Mouse (Mus musculus): ENCODE measurements at regions not wholly inside any gene's neighbourhood (a gene's known extent, or its start where the extent isn't known, plus 50 kb on each side); places are given as distances from the start of the nearest gene placed in this dataset.

- DNase-seq = peak; percentile 28
Observed at GRCm38 (mm10) chr4:125265575-125265974, 137.9 kb upstream of the Zc3h12a start.

DNA sequence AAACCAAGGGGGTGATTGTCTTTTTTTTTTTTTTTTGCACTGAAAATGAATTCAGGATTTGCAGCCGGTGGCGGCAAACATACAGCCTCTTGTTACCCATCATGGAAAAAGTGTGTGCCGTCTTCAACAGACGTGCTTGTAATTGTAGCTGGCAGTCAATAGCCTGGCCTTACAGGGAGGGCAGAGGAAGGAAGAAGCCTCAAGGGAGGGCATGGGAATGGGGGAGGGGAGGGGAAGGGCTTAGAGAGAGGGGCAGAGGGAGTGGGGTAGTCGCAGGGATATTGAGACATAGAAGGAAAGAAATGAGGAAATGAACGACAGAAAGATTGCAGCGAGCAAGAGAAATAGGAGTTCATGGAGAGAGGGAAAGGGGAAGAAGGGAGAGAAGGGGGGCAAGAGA lies 137.4 kb upstream of the Zc3h12a start:
- no peak for DNase-seq

- DNase-seq = no peak
Observed at GRCm38 (mm10) chr4:125261547-125261946, 133.9 kb upstream of the Zc3h12a start.

GRCm38 (mm10) chr4:125259306-125259705 lies 131.7 kb upstream of the Zc3h12a start:
- DNase-seq = no peak

DNA sequence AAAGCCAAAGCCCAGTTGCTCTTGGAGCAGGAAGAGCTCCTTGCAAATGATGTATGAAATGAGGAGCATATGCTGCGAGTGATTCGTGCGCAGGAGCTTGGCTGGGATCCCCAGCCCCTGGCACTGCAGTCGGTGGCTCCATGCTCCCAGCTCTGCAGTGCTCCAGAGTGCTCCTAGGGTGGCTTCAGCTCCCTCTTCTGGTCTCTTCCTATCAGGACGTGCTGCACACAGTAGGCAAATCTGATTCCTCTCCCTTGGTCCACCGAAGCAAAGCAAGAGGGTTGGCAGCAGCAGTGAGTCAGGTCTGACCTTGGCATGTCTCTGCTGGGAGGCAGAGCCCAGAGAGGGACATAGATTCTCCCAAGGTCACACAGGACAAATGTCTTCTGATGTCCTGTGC lies 130.3 kb upstream of the Zc3h12a start:
- DNase-seq = no peak

- DNase-seq = no peak
Observed at GRCm38 (mm10) chr4:125253161-125253560, 125.5 kb upstream of the Zc3h12a start.

GRCm38 (mm10) chr4:125252228-125252627 lies 124.6 kb upstream of the Zc3h12a start:
- DNase-seq = no peak

DNA sequence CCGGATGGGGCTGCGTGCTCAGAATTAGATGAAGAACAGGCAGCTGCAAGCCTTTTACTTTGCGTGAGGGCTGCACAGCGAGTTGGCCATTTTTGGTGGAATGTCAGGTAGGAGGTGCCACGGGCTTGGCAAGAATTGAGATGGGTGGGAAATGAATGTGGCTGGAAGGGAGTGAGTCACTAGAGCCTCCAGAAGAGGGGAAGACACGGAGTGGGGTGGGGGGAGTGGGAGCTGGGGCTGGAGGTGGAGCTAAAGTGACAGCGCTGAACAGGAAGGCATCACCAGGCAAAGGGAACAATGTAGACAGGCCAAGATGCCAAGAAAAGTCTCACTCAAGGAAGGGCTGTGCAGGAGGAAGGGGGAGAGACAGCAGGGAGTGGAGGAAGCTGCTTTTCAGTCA lies 121.4 kb upstream of the Zc3h12a start:
- no peak for DNase-seq

- DNase-seq = no peak
Observed at GRCm38 (mm10) chr4:125246171-125246570, 118.5 kb upstream of the Zc3h12a start.

DNA sequence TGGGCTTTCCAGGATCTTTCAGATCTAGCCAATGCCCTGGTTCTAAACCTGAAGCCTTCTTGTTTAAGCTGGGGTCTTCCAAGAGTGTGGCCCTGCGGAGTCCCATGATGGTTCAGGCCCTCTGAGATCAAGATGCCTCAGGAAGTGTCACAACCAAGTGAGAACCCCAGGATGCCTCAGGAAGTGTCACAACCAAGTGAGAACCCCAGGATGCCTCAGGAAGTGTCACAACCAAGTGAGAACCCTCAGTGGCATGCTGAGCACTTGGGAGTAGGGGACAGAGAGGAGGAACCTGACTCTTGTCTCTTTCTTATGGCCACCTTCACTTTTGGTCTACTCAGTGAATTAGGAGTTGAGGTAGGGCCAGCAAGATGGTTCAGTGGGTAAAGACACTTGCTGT lies 114.9 kb upstream of the Zc3h12a start:
- no peak for DNase-seq

GRCm38 (mm10) chr4:125241577-125242262 lies 114.1 kb upstream of the Zc3h12a start:
- DNase-seq = no peak

DNA sequence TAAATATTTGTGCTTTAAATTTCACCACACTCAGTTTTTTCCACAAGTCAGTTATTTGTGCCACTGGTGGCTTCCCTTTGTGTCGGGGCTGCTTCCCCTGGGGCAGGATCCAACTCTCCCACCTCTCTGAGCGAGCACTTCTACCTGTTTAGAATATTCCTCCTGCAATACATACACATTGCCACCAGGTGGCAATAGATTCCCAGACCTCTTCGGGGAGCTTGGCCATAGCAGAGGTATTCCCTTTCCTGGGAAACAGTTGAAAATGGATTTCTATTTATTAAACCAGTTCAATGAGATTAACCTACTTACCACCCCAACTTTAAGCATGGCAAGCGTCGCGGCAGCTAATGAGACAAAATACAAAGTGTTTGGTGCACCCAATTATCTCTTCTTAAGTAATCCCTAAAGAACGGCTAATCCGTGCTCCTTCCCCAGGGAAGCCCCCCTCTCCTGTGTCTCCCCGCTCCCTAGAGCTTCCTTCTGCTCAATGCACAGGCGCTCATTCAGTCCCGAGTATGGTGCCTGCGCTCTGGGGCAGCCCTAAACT lies 104.1 kb upstream of the Zc3h12a start:
- DNase-seq = peak; percentile 22

GRCm38 (mm10) chr4:125227194-125227593 lies 99.6 kb upstream of the Zc3h12a start:
- DNase-seq = no peak

- DNase-seq = no peak
Observed at GRCm38 (mm10) chr4:125222922-125223321, 95.3 kb upstream of the Zc3h12a start.

DNA sequence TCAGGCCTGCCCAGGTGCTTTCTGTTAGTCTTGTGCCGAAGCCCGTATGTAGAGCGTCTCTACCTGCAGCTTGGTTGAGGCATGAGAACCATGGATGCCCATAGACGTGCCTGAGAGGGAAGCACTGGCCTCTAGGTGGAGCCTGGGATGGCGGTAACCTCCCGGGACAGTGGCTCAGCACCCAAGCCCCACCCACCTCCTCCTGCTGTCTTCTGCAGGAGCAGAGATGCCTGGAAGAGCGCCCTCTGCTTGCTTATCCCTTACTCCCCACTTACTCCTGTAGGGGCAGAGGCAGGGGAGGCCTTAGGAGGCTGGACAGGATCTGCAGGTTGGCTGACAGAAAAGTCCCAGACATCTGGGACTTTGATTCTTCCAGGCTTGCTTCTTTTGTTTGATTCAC lies 92.7 kb upstream of the Zc3h12a start:
- DNase-seq = peak; percentile 34

- DNase-seq = no peak
Observed at GRCm38 (mm10) chr4:125219209-125219608, 91.6 kb upstream of the Zc3h12a start.

GRCm38 (mm10) chr4:125214306-125214705 lies 86.7 kb upstream of the Zc3h12a start:
- no peak for DNase-seq

DNA sequence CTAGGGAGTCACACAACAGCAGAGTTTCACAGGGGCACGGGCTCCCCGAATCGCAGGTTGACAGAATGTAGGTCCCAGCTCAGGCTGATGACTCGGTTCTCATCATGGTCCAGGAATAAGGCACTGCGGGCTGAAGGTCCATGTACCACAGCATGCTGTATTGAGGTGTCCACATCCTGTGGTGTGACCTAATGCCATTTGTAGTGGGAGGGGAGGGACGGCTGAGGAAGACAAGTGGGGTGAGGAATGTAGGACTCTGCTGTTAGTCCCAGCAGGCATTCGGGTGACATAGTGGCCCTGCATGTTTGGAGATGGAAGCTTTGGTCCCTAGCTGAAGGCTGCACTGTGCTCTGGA lies 84.5 kb upstream of the Zc3h12a start:
- DNase-seq = no peak

DNA sequence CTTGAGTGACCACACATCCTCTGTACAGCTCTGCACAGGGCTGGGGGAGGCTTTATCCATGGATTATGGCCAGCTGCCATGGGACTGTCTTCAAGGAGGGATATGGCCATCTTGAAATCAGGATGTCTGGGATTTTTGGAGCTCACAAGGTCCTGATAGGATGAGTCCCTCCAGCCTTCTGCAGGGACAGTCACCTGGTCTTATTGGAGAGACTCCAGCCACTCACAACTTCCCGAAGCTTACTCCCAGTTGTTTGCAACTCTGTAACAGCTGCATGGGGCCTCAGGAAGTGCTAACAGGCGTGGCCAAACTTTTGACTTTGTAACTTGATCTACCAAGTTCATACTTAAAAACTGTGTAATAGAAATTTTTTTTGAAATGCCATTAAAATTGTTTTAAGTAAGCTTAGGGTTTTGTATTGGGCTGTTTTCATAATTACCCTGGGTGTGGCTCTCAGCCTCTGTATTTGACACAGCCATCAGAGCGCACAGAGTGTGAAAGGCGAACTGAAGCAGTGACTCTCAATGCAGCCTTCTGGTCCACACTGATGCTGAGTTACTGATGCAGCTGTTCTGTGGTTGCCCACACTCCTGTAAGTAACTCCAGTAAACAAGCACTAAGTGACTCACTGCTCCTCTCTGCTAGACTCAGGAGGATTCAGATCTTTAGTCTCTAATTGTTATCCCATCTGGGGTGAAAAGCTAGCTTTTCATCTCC lies 84.0 kb upstream of the Zc3h12a start:
- DNase-seq = peak; percentile 32

DNA sequence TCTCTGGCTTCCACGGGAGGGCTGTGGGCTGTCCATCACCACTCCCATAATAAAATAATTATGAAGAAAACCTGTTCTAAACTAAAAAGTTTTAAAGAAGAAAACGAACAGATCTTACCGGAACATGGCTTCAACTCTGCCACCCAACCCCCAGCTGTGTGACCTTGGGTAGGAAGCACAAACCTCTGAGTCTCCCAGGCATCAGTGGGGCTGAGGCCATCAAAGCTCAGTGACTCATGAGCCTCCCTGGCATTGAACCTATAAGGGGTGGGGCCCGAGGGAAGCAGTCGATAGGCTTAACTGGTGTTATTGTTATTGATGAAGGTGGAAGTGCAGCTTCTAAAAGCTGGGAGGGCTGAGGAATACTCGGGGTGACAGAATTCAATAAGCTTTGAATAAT lies 83.1 kb upstream of the Zc3h12a start:
- no peak for DNase-seq

- DNase-seq = no peak
Observed at GRCm38 (mm10) chr4:125208136-125208915, 80.7 kb upstream of the Zc3h12a start.

GRCm38 (mm10) chr4:125203521-125203920 lies 75.9 kb upstream of the Zc3h12a start:
- DNase-seq = no peak

- DNase-seq = peak; percentile 27
Observed at GRCm38 (mm10) chr4:125201638-125202325, 74.1 kb upstream of the Zc3h12a start.

Measured in kidney, adult 9 months (tissue).